Mouse (Mus musculus): Measurements from ENCODE around the gene Olfr558. TPM values are rescaled to one million over a fixed set of nuclear protein-coding genes. Genes with fewer than 3 reads are reported as not detected.

Gene Olfr558
- polyA plus RNA-seq, 1 experiment from 2014 or later = 0.75 TPM

- 49% methylated on average over 1 of the region's 1 CpGs for WGBS
- H3K4me3 ChIP-seq (replicated peaks; ENCODE audit: low read length) = no peak within 1 kb of the TSS
- no peaks in the 10 kb centered on the region for H3K4me1 ChIP-seq (ENCODE audit: control insufficient read depth, insufficient read depth, low read length)
- H3K9ac ChIP-seq (ENCODE audit: low read length) = no peak within 1 kb of the TSS
- ATAC-seq (ENCODE audit: insufficient read depth, low FRiP score) = no peak
- no peaks in the 10 kb centered on the region for H3K27me3 ChIP-seq (ENCODE audit: control insufficient read depth, insufficient read depth, low read length)
- H3K27ac ChIP-seq (ENCODE audit: low read length) = no peak within 1 kb of the TSS
- H3K4me2 ChIP-seq (ENCODE audit: low read depth, low read length) = no peak within 1 kb of the TSS
- no peaks in the 10 kb centered on the region for H3K9me3 ChIP-seq (replicated peaks; ENCODE audit: control insufficient read depth, low read length)
- H3K36me3 ChIP-seq (ENCODE audit: control insufficient read depth, insufficient read depth, low read length) = no peaks in the 10 kb centered on the region
Observed at GRCm38 (mm10) chr7:102718970-102719369, 17.0 kb downstream of the Olfr558 start, which contains the start of gene Olfr33. Gene Olfr33 (minus strand): TSS chr7:102719070.

GRCm38 (mm10) chr7:102727391-102727790 lies 25.4 kb downstream of the Olfr558 start, which contains the start of gene Olfr559:
Gene Olfr559 (minus strand): TSS chr7:102727491.
- no peaks in the 10 kb centered on the region for H3K9me3 ChIP-seq (replicated peaks; ENCODE audit: control insufficient read depth, low read length)
- H3K27ac ChIP-seq (ENCODE audit: low read length) = no peak within 1 kb of the TSS
- H3K4me2 ChIP-seq (ENCODE audit: low read depth, low read length) = no peak within 1 kb of the TSS
- no peak for ATAC-seq (ENCODE audit: insufficient read depth, low FRiP score)
- H3K4me3 ChIP-seq (replicated peaks; ENCODE audit: low read length) = no peak within 1 kb of the TSS
- H3K9ac ChIP-seq (ENCODE audit: low read length) = no peak within 1 kb of the TSS
- H3K27me3 ChIP-seq (ENCODE audit: control insufficient read depth, insufficient read depth, low read length) = no peaks in the 10 kb centered on the region
- no peaks in the 10 kb centered on the region for H3K4me1 ChIP-seq (ENCODE audit: control insufficient read depth, insufficient read depth, low read length)
- no peaks in the 10 kb centered on the region for H3K36me3 ChIP-seq (ENCODE audit: control insufficient read depth, insufficient read depth, low read length)

GRCm38 (mm10) chr7:102733793-102734192 lies 31.8 kb downstream of the Olfr558 start:
- no peaks in the 10 kb centered on the region for H3K9me3 ChIP-seq (replicated peaks; ENCODE audit: control insufficient read depth, low read length)
- no peak overlapping the region for H3K4me2 ChIP-seq (ENCODE audit: low read depth, low read length)
- H3K27ac ChIP-seq (ENCODE audit: low read length) = no peak overlapping the region
- H3K4me3 ChIP-seq (replicated peaks; ENCODE audit: low read length) = no peak overlapping the region
- ATAC-seq (ENCODE audit: insufficient read depth, low FRiP score) = no peak; the same call in 1 of the 2 replicates
- H3K9ac ChIP-seq (ENCODE audit: low read length) = no peak overlapping the region
- no peaks in the 10 kb centered on the region for H3K27me3 ChIP-seq (ENCODE audit: control insufficient read depth, insufficient read depth, low read length)
- 11% methylated on average over 1 of the region's 1 CpGs for WGBS
- H3K36me3 ChIP-seq (ENCODE audit: control insufficient read depth, insufficient read depth, low read length) = no peaks in the 10 kb centered on the region
- no peaks in the 10 kb centered on the region for H3K4me1 ChIP-seq (ENCODE audit: control insufficient read depth, insufficient read depth, low read length)

GRCm38 (mm10) chr7:102737705-102738104 lies 35.7 kb downstream of the Olfr558 start:
- WGBS = 25% methylated on average over 2 of the region's 2 CpGs
- H3K9ac ChIP-seq (ENCODE audit: low read length) = no peak overlapping the region
- no peak overlapping the region for H3K27ac ChIP-seq (ENCODE audit: low read length)
- no peaks in the 10 kb centered on the region for H3K9me3 ChIP-seq (replicated peaks; ENCODE audit: control insufficient read depth, low read length)
- H3K4me3 ChIP-seq (replicated peaks; ENCODE audit: low read length) = no peak overlapping the region
- H3K36me3 ChIP-seq (ENCODE audit: control insufficient read depth, insufficient read depth, low read length) = no peaks in the 10 kb centered on the region
- no peaks in the 10 kb centered on the region for H3K27me3 ChIP-seq (ENCODE audit: control insufficient read depth, insufficient read depth, low read length)
- no peaks in the 10 kb centered on the region for H3K4me1 ChIP-seq (ENCODE audit: control insufficient read depth, insufficient read depth, low read length)
- no peak for ATAC-seq (ENCODE audit: insufficient read depth, low FRiP score)
- no peak overlapping the region for H3K4me2 ChIP-seq (ENCODE audit: low read depth, low read length)

GRCm38 (mm10) chr7:102752086-102752485 lies 50.1 kb downstream of the Olfr558 start:
- no peak for ATAC-seq (ENCODE audit: insufficient read depth, low FRiP score)
- Histone ChIP-seq H3K27ac (ENCODE audit: low read length) (no peak overlapping the region), H3K27me3 (ENCODE audit: control insufficient read depth, insufficient read depth, low read length) (no peaks in the 10 kb centered on the region), H3K4me3 (replicated peaks; ENCODE audit: low read length) (no peak overlapping the region), H3K4me1 (ENCODE audit: control insufficient read depth, insufficient read depth, low read length) (no peaks in the 10 kb centered on the region), H3K9me3 (replicated peaks; ENCODE audit: control insufficient read depth, low read length) (no peaks in the 10 kb centered on the region), H3K36me3 (ENCODE audit: control insufficient read depth, insufficient read depth, low read length) (no peaks in the 10 kb centered on the region), H3K4me2 (ENCODE audit: low read depth, low read length) (no peak overlapping the region), H3K9ac (ENCODE audit: low read length) (no peak overlapping the region)
- 9% methylated on average over 1 of the region's 1 CpGs for WGBS

GRCm38 (mm10) chr7:102759266-102759665 lies 57.3 kb downstream of the Olfr558 start, which contains the start of the genes Olfr560 and Olfr78:
Gene Olfr560 (minus strand): TSS chr7:102759366.
Gene Olfr78 (minus strand): TSS chr7:102759471.
- Histone ChIP-seq H3K4me2 (ENCODE audit: low read depth, low read length) (no peak within 1 kb of the TSS), H3K4me3 (replicated peaks; ENCODE audit: low read length) (no peak within 1 kb of the TSS), H3K9me3 (replicated peaks; ENCODE audit: control insufficient read depth, low read length) (no peaks in the 10 kb centered on the region), H3K27ac (ENCODE audit: low read length) (no peak within 1 kb of the TSS), H3K4me1 (ENCODE audit: control insufficient read depth, insufficient read depth, low read length) (no peaks in the 10 kb centered on the region), H3K27me3 (ENCODE audit: control insufficient read depth, insufficient read depth, low read length) (no peaks in the 10 kb centered on the region), H3K36me3 (ENCODE audit: control insufficient read depth, insufficient read depth, low read length) (no peaks in the 10 kb centered on the region), H3K9ac (ENCODE audit: low read length) (no peak within 1 kb of the TSS)
- WGBS = 53% methylated on average over 4 of the region's 4 CpGs
- ATAC-seq (ENCODE audit: insufficient read depth, low FRiP score) = no peak

Other genes starting within 250 kb of the Olfr558 start
- gene Olfr543, start 220.5 kb upstream of the Olfr558 start, polyA plus RNA-seq (2015; fragmentation: Nextera tagmentation; extraction: Ambion mirVana) = 0.30 and 0.54 TPM in 2 replicates
- 0.04 and 0.07 TPM in 2 replicates for gene Olfr544, start 213.9 kb upstream of the Olfr558 start, polyA plus RNA-seq (2015; fragmentation: Nextera tagmentation; extraction: Ambion mirVana)
- 0.16 and 0.17 TPM in 2 replicates for gene Olfr545, start 202.6 kb upstream of the Olfr558 start, polyA plus RNA-seq (2015; fragmentation: Nextera tagmentation; extraction: Ambion mirVana)
- not detected in 2 replicates for gene Olfr547, start 167.5 kb upstream of the Olfr558 start, polyA plus RNA-seq (2015; fragmentation: Nextera tagmentation; extraction: Ambion mirVana)
- gene Olfr548-ps1, start 161.3 kb upstream of the Olfr558 start, polyA plus RNA-seq (2015; fragmentation: Nextera tagmentation; extraction: Ambion mirVana) = not detected in 2 replicates
- not detected in 2 replicates for gene Olfr549, start 152.3 kb upstream of the Olfr558 start, polyA plus RNA-seq (2015; fragmentation: Nextera tagmentation; extraction: Ambion mirVana)
- 0.26 and 0.58 TPM in 2 replicates for gene Trim21, start 136.7 kb upstream of the Olfr558 start, polyA plus RNA-seq (2015; fragmentation: Nextera tagmentation; extraction: Ambion mirVana)
- not detected in 2 replicates for gene Olfr550, start 130.8 kb upstream of the Olfr558 start, polyA plus RNA-seq (2015; fragmentation: Nextera tagmentation; extraction: Ambion mirVana)
- gene Olfr551, start 110.3 kb upstream of the Olfr558 start, polyA plus RNA-seq (2015; fragmentation: Nextera tagmentation; extraction: Ambion mirVana) = not detected in 2 replicates
- gene Olfr552, start 104.4 kb upstream of the Olfr558 start, polyA plus RNA-seq (2015; fragmentation: Nextera tagmentation; extraction: Ambion mirVana) = not detected in 2 replicates
- gene Olfr553, start 84.0 kb upstream of the Olfr558 start, polyA plus RNA-seq (2015; fragmentation: Nextera tagmentation; extraction: Ambion mirVana) = not detected in 2 replicates
- not detected in 2 replicates for gene Olfr554, start 63.8 kb upstream of the Olfr558 start, polyA plus RNA-seq (2015; fragmentation: Nextera tagmentation; extraction: Ambion mirVana)
- gene Olfr555, start 43.4 kb upstream of the Olfr558 start, polyA plus RNA-seq (2015; fragmentation: Nextera tagmentation; extraction: Ambion mirVana) = not detected in 2 replicates
- not detected in 2 replicates for gene Olfr556, start 37.3 kb upstream of the Olfr558 start, polyA plus RNA-seq (2015; fragmentation: Nextera tagmentation; extraction: Ambion mirVana)
- gene Trim68, start 14.9 kb upstream of the Olfr558 start, polyA plus RNA-seq (2015; fragmentation: Nextera tagmentation; extraction: Ambion mirVana) = 15.7 and 16.5 TPM in 2 replicates
- gene Olfr557, start 6.3 kb upstream of the Olfr558 start, polyA plus RNA-seq (2015; fragmentation: Nextera tagmentation; extraction: Ambion mirVana) = not detected in 2 replicates
- gene Olfr33, start 16.9 kb downstream of the Olfr558 start, polyA plus RNA-seq (2015; fragmentation: Nextera tagmentation; extraction: Ambion mirVana) = not detected in 2 replicates
- gene Olfr559, start 25.3 kb downstream of the Olfr558 start, polyA plus RNA-seq (2015; fragmentation: Nextera tagmentation; extraction: Ambion mirVana) = not detected in 2 replicates
- not detected in 2 replicates for gene Olfr560, start 57.2 kb downstream of the Olfr558 start, polyA plus RNA-seq (2015; fragmentation: Nextera tagmentation; extraction: Ambion mirVana)
- 0.34 and 0.72 TPM in 2 replicates for gene Olfr78, start 57.3 kb downstream of the Olfr558 start, polyA plus RNA-seq (2015; fragmentation: Nextera tagmentation; extraction: Ambion mirVana)
- not detected in 2 replicates for gene Olfr561, start 69.0 kb downstream of the Olfr558 start, polyA plus RNA-seq (2015; fragmentation: Nextera tagmentation; extraction: Ambion mirVana)
- not detected in 2 replicates for gene Olfr564, start 101.3 kb downstream of the Olfr558 start, polyA plus RNA-seq (2015; fragmentation: Nextera tagmentation; extraction: Ambion mirVana)
- gene Olfr566, start 156.6 kb downstream of the Olfr558 start, polyA plus RNA-seq (2015; fragmentation: Nextera tagmentation; extraction: Ambion mirVana) = not detected in 2 replicates
- not detected in 2 replicates for gene Olfr568, start 174.9 kb downstream of the Olfr558 start, polyA plus RNA-seq (2015; fragmentation: Nextera tagmentation; extraction: Ambion mirVana)
- gene Olfr569, start 188.7 kb downstream of the Olfr558 start, polyA plus RNA-seq (2015; fragmentation: Nextera tagmentation; extraction: Ambion mirVana) = not detected in 2 replicates
- gene Olfr570, start 192.4 kb downstream of the Olfr558 start, polyA plus RNA-seq (2015; fragmentation: Nextera tagmentation; extraction: Ambion mirVana) = not detected in 2 replicates
- not detected in 2 replicates for gene Olfr571, start 215.3 kb downstream of the Olfr558 start, polyA plus RNA-seq (2015; fragmentation: Nextera tagmentation; extraction: Ambion mirVana)
- gene Olfr572, start 222.2 kb downstream of the Olfr558 start, polyA plus RNA-seq (2015; fragmentation: Nextera tagmentation; extraction: Ambion mirVana) = not detected in 2 replicates
- gene Olfr573-ps1, start 240.4 kb downstream of the Olfr558 start, polyA plus RNA-seq (2015; fragmentation: Nextera tagmentation; extraction: Ambion mirVana) = not detected in 2 replicates
- not detected in 2 replicates for gene Olfr574, start 246.3 kb downstream of the Olfr558 start, polyA plus RNA-seq (2015; fragmentation: Nextera tagmentation; extraction: Ambion mirVana)

Data from stomach, embryonic 16.5 days (tissue).